Mouse (Mus musculus) CH12.LX (cell line): Measurements from ENCODE around the gene Hnf1a.

Experiments
- CHD2 ChIP-seq: IDR thresholded peaks from 2 replicates; pipeline ENCODE4 v1.6.1; 2011; ENCODE audit warnings: low read length, improper control_type of control experiment
- CTCF ChIP-seq, 2 experiments: IDR thresholded peaks in 1 of 2; conservative IDR thresholded peaks in 1 of 2; 2 replicates each; pipeline ENCODE4 v1.5.1; 2011 to 2012; ENCODE audit warnings: low read depth in 2 of 2, low read length in 2 of 2, improper control_type of control experiment in 1 of 2, inconsistent platforms in 1 of 2, mild to moderate bottlenecking in 1 of 2, moderate library complexity in 1 of 2

- no peak for TF ChIP-seq CTCF (conservative IDR thresholded peaks at IDR 0.05 in 1 of 2, IDR thresholded peaks at IDR 0.05 in 1 of 2; ENCODE audit: low read depth in 2 of 2, low read length in 2 of 2)
- no peak for TF ChIP-seq CHD2
Measured at GRCm38 (mm10) chr5:114976935-114977334, 6.0 kb upstream of the Hnf1a start.
